Mouse (Mus musculus) B cell, adult 2 months (primary cell): ENCODE results near the gene Gm17654.
"Not testable (repeated sequence)": the region's sequence is repeated elsewhere in the genome, so short reads cannot be mapped to it uniquely, and the experiment has no call there.

ENCODE experiments used
- DNase-seq, 2 experiments: peaks; one replicate each; pipeline ENCODE4 v3.0.0; 2022

Gene Gm17654

DNA sequence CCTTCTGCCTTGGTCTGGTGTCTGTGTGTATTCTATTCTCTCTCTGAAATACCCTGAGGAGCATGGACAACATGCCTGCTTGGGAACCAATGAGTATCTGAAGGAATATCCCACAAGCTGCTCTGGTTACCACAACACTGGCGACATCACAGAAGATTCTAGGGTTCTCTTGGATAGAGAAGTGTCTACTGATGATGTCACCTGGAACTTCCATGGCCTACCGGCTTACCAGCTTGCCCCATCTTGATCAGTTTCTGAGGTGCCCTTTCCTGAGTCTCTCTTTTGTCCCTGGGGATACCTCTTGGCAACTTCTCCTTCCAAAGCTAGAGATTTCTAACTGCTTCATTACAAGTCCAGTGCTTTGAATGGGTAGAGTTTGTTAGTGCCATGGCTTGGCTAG is at the start of gene Gm17654:
Gene Gm17654, minus strand, starts transcription at position 101 of the 400 bp plus-strand sequence.
- DNase-seq: not testable (repeated sequence)

DNA sequence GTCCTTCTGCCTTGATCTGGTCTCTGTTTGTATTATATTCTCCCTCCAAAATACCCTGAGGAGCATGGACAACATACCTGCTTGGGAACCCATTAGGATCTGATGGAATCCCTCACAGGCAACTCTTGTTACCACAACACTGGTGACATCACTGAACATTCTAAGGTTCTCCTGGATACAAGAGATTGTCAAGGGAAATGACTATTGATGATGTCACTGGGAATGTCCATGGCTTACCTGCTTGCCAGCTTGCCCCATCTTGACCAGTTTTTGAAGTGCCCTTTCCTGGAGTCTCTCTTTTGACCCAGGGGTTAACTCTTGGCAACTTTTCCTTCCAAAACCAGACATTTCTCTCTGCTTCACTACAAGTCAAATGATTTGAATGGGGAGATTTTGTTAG is 29.0 kb upstream of the Gm17654 start, which contains the start of gene Gm10375:
Gene Gm10375, minus strand, starts transcription at position 101 of the 400 bp plus-strand sequence.
- not testable (repeated sequence) for DNase-seq

- DNase-seq: not testable (repeated sequence)
Observed at GRCm38 (mm10) chr14:43577969-43578368, 977 bp downstream of the Gm17654 start.

- DNase-seq: not testable (repeated sequence)
Observed at GRCm38 (mm10) chr14:43552271-43552670, 26.7 kb downstream of the Gm17654 start.

DNA sequence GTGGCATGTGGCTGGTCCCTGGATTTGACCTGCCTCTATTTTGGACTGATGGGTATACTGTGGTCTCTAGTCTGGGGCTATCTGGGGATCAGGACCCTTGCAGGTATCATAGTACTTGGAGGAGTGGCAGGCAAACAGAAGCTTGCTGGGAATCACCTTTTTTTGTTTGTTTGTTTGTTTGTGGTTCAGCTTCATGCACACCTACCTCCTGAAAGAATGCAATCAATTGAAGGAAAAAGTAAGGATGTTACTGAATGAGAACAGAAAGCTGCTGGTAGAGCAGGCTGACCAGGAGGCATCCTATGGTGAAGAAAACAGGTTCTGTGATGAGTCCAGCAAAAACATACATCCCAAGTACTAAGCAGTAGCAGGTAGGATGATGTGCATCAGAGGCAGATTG is 32.7 kb downstream of the Gm17654 start:
- not testable (repeated sequence) for DNase-seq

DNA sequence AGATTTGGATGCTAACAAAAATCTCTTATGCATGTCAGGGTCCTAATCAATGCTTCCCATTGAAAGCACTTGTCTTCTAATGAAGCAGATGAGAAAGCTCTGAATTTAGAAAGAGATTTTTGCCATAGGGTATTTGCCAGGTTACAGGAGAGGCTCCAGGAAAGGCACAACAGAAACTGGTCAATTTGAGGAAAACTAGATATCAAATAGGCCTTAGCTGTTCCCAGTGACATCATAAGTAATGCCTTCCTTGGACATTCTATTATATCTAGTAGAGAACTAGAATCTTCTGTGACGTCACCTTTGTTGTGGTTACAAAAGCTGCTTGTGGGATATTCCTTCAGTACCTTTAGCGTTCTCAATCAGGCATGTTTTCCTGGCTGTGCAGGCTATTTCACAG is 35.7 kb downstream of the Gm17654 start, which contains the start of gene Gm5799:
Gene Gm5799, plus strand, starts transcription at position 301 of the 400 bp plus-strand sequence.
- not testable (repeated sequence) for DNase-seq

GRCm38 (mm10) chr14:43538144-43538543 is 40.8 kb downstream of the Gm17654 start:
- DNase-seq: not testable (repeated sequence)

- DNase-seq: not testable (repeated sequence)
Observed at GRCm38 (mm10) chr14:43532387-43532786, 46.6 kb downstream of the Gm17654 start.

DNA sequence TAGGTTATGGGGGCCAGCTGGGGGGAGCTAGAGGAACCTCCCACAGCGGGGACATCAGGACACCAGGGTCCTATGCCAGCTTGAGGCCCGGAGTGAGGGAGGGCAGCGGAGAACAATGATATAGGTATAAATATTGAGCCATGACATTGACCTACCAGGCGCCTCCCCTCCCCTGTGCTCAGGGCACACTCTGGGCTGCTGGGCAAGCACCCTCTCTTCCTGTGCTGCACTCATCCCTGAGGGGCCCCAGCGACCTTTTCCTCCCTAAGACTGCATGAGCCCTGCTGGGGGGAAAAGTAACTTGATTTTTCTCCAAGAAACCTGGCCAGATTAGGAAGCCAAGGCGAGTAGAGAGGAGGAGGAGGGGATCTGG is 46.9 kb downstream of the Gm17654 start:
- not testable (repeated sequence) for DNase-seq

- not testable (repeated sequence) for DNase-seq
Observed at GRCm38 (mm10) chr14:43531052-43532010, 47.6 kb downstream of the Gm17654 start.
